Mouse (Mus musculus): ENCODE measurements around the gene A930017K11Rik. TPM values are rescaled to one million over a fixed set of nuclear protein-coding genes. Genes with fewer than 3 reads are reported as not detected.

A930017K11Rik gene
- total RNA-seq, 2 experiments from 2014 or later = not detected

DNA sequence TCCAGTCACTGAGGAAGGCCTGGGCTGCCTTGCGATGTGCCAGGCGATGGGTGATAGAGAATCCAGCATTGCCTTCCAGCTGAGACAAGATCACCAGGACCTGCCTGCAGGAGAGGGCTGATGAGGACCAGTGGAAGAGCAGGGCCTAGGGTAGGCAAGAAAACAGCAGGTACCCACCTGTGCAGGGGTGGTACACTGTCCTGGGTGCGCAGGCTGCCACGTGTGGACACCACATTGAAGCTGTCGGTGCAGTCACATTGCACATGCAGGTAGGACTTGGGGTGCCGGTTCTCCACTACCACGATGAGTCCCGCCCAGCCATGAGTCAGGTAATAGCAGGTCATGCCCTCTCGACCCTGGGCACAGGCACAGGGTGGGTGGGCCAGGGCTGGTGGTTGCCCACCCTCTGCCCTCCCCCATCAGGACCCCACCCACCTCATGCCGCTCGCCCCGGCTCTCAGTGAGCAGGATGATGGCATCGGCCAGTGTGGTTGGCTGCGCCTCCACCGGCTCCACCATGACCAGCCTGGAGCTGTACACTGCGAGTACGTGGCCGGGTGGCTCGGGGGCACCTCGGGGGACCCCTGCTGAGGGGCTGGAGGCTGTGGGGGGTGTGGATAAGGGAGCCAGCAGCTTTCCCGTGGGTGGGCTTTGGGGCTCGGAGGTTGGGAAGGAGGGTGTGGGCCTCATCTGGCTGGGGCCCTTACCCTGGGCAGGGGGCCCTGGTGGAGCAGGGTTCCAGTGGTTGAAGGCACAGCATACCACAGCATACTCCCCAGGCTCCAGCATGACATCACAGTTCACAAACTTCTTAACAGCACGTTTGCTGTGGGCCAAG is 7.5 kb upstream of the A930017K11Rik start:
- intact Hi-C loops (cut with DNase I) = no loop called here

GRCm38 (mm10) chr17:25958771-25959494 is 6.6 kb upstream of the A930017K11Rik start:
- intact Hi-C loops (cut with DNase I) = no loop called here
- no peak for DNase-seq

More for the DNA sequence above, 7.5 kb upstream of the A930017K11Rik start:
- DNase-seq = no peak

DNA sequence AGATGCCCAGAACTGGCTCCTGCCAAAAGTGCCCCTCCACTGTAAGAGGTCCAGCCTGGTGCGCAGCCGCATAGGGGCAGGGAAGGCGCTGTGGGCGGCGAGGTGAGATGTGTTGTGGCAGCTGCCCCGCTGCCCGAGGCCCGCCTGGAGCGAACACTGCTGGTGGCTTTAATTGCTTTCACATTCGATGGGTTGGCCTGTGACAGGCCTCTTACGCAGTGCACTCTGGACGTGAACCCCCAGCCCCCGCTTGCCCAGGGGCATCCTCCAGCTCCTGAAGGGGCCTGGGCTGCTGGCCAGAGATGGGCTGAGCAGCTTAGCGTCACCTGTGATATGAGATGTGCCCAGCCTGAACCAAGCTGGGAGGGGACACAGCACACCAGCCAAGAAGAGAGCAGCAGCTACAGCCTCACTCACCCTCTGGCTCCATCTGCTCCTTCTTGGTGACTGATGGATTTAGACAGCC is 5.3 kb upstream of the A930017K11Rik start:
- DNase-seq = no peak
- intact Hi-C loops (cut with DNase I) = no loop called here

GRCm38 (mm10) chr17:25956631-25957030 is 4.3 kb upstream of the A930017K11Rik start:
- DNase-seq = no peak
- intact Hi-C loops (cut with DNase I) = no loop called here

DNA sequence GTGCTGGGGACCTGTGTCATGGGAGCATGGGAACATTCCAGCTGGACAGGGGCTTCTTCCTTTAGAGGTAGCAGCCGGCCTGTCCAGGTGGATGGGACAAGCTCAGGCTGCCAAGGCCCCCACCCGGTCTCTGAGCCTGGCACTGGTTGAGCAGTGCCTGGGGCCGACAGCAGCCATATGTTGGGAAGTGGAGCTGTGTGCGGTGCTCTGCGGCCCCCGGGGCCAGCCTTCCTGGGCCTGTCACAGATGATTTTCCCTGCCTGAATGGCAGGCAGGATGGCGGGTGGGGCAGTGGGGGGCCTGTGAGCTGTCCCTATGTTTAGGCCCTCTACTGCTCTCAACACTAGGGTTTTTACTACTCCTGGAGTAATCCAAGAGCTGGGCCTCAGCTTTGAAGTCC is 3.8 kb upstream of the A930017K11Rik start:
- intact Hi-C loops (cut with DNase I) = no loop called here
- DNase-seq = no peak

- intact Hi-C loops (cut with DNase I) = no loop called here
- DNase-seq = no peak
Observed at GRCm38 (mm10) chr17:25955736-25956135, 3.4 kb upstream of the A930017K11Rik start.

DNA sequence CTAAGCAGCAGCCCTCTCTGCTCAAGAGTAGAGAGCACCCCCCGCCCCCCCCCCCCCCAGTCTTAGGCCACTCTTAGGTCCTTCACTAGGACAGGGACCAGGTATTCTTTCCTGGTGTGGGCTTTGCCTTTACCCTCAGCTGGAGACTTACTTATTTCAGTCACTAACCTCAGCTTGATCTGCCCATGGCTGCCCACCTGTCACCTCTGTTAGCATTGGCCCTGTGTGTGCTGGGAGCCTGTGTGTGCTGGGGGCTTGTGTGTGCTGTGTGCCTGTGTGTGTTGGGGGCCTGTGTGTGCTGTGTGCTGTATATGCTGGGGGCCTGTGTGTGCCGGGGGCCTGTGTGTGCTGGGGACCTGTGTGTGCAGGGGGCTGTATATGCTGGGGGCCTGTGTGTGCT is 2.3 kb upstream of the A930017K11Rik start:
- intact Hi-C loops (cut with DNase I) = no loop called here
- DNase-seq = no peak

DNA sequence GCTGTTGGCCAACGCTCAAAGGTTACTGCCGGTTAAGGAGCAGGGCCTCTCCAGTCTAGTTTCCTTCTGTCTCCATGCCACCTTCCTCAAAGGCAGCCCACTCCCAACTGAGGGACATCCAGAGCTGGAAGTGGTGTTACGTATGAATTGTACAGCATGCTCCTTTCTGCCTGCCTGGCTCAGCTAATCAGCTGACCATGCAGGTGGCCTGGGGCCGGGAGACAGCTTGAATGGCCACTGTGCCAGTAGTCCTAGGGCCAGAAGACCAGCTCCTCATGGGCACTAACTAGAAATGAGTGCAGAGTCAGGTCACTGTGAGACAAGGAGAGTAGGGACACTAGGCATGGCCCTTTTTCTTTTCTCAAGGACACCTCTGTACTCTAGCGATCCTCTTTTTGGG is 796 bp upstream of the A930017K11Rik start:
- intact Hi-C loops (cut with DNase I) = no loop called here

DNA sequence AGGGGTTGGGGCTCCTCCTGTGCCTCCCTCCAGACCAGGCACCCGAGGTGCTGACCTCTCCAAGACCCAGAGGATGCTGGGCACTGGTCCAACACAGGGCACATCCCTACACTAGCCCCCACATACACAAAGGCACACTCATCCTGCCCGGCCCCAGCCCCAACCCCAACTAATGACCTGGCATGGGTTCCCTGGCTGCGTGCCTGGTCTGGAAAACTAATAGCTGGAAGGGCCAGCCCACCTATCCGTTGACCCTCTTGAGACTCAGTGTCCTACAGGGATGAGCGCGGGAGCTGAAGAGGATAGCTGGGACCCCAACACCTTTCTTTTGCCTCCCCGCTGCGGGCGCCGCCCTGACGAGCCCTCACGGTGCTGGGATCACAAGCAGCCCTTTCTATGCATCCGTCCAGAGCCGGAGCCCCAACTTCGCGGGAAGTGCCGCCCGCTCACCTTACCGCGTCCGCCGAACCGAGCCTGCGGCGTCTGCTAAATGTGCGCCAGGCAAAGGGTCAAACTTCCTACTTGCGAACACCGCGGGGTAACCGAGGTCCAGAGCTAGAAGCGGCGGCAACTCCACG is 1.1 kb downstream of the A930017K11Rik start:
- intact Hi-C loops (cut with DNase I) = no loop called here
- no peak for DNase-seq

More for the DNA sequence above, 796 bp upstream of the A930017K11Rik start:
- no peak for DNase-seq

DNA sequence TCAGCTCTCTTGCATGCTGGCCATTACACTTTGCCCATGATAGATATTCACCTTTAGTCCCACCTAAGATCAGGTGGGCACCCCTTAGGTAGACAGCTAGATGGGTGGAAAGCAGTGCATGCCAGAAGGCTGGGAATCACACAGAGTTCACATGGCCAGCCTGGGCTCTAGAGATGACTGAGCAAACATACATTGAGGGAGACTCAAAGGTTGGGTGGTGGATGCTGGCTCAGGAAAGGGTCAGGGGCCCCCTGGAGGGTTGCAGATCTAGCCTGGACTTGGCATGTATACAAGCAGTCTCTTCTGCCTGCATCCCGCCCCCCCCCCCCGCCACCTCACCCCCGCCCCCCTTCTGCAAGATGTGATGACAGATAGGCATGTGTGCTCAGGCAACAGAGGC is 1.7 kb downstream of the A930017K11Rik start:
- no peak for DNase-seq
- intact Hi-C loops (cut with DNase I) = no loop called here

DNA sequence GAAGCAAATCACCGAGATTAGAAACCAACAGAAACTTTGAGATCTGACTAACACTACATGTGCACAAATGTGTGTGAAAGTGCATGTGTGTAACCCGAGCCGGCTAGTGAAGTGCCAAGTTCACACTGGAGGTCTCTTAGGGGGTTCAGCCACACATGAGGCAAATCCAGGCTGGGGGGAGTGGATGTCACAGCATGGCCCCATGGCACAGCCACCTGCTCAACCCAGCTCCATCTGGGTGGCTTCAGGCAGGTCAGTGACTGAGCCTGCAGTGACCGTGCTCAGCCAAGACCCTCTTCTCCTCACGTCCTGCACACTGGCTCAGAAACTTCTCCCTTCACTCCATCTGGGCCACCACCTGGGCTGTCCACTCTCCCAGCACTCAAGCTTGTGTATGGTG is 2.4 kb downstream of the A930017K11Rik start:
- intact Hi-C loops (cut with DNase I) = no loop called here
- DNase-seq = no peak

GRCm38 (mm10) chr17:25948051-25948450 is 4.3 kb downstream of the A930017K11Rik start:
- DNase-seq = no peak
- intact Hi-C loops (cut with DNase I) = no loop called here

DNA sequence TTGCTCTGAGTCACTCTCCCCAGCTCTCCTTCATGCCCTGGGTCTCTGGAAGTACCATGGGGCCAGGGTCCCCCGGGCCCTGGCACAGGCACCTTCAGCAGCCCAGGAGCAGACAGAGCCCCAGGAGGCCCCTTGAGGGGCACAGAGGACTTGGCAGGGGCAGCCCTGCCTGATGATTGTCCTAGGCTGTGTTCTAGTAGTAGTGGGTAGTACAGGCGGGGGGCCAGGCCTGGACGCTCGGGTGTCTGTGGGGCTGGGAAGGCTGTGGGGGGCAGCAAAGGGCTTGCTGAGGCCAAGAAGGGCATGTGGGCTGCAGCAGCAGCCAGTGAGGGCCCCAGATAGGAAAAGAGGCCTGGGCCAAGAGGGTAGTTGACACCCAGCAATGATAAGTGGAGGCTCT is 4.8 kb downstream of the A930017K11Rik start:
- intact Hi-C loops (cut with DNase I) = no loop called here
- no peak for DNase-seq

- DNase-seq = no peak
- intact Hi-C loops (cut with DNase I) = no loop called here
Observed at GRCm38 (mm10) chr17:25946891-25947290, 5.5 kb downstream of the A930017K11Rik start.

DNA sequence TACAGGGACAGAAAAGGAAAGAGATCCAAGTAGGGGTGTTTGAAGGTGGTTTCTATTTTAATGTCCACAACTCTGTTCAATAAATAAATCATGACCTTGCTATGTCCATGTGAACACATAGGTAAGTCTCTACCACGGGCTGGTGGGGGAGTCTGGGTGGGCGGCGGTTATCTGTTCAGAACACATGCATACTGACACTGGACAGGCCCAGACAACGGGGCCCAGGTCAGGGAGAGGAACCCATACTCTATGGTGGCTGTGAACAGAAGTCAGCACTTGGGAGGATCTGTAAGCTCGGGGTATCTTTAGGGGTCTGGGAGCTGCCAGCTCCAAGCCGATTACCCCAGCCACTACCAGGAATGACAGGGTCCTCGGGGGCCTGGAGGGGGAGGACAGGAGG is 6.0 kb downstream of the A930017K11Rik start:
- DNase-seq = no peak

GRCm38 (mm10) chr17:25945517-25946155 is 6.7 kb downstream of the A930017K11Rik start:
- intact Hi-C loops (cut with DNase I) = no loop called here
- no peak for DNase-seq

More for the DNA sequence above, 6.0 kb downstream of the A930017K11Rik start:
- intact Hi-C loops (cut with DNase I) = no loop called here

DNA sequence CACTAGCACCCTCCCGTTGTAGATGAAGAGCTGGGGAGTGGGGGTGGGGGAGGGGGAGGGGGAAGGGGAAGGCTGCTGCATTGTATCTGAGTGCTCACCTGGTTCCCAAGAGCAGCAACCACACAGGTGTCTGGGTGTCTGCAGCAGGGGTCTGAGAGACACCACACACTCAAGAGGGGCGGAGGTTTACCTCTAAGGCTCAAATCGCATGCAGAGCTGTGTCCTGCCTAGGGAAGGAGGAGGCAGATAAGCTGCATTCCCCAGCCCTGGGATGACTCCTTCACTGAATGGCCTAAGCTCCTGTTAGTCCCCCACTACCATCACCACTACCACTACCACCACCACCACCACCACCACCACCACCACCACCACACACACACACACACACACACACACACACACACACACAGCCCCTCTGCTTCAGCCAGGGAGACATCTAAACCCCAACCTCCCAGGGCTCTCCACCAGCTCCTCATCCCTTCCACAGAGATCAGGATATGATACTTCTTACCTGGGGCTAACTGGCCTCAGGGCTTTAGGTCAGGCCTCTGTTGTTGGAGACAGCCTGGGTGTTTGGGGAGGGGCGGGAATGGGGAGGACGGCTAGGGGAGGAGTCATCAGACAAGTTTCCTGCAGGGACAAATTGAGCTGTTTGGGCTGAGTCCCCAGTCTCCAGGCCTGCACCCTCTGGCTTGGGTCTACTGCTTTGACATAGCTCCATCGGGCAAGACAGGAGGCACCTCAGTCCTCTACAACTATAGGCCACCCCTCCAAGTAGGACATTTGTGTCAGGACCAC is 7.8 kb downstream of the A930017K11Rik start, which contains the start of the genes Pigq and Nhlrc4:
Gene Pigq (minus strand): TSS at position 571 of the 798 bp plus-strand sequence.
Gene Nhlrc4 (minus strand): TSS at position 596 of the 798 bp plus-strand sequence.
- no peak for DNase-seq
- intact Hi-C loops (cut with DNase I) = no loop called here

GRCm38 (mm10) chr17:25943769-25944168 is 8.6 kb downstream of the A930017K11Rik start:
- intact Hi-C loops (cut with DNase I) = no loop called here
- DNase-seq = no peak

GRCm38 (mm10) chr17:25943221-25943620 is 9.1 kb downstream of the A930017K11Rik start:
- no peak for DNase-seq
- intact Hi-C loops (cut with DNase I) = no loop called here

All from gastrocnemius, postnatal 36 days (tissue).